In genomic region chr6:118015971-118016370, GRCm38 (mm10) we compare ENCODE assay signal across 11 mouse cellular contexts. TPM values are rescaled to one million over a fixed set of nuclear protein-coding genes. Genes with fewer than 3 reads are reported as not detected.
DNase-seq lines count a peak whose midpoint lies in the region; ATAC-seq and TF ChIP-seq lines count a peak whose summit lies in the region.
"Had no signal": no experiment of that assay in that cellular context is flagged by ENCODE, and none has a peak within 500 bp of the region (broad histone marks: within the 10 kb centered on the region; RNA-seq: fewer than 3 reads in every experiment).

No protein-coding gene starts in this region.

- H3K27me3 ChIP-seq in forebrain, embryonic 16.5 days (replicated peaks; ENCODE audit: control insufficient read depth, insufficient read depth, low read length): peaks cover 5% of the 10 kb centered on the region; the same call in 1 of the 2 replicates
- peaks cover 16% of the 10 kb centered on the region for H3K27me3 ChIP-seq in neural tube, embryonic 14.5 days (ENCODE audit: control insufficient read depth, insufficient read depth, low read length)
- peaks cover 1% of the 10 kb centered on the region; the same call in 1 of the 2 replicates for H3K27me3 ChIP-seq in kidney, adult 2 months (replicated peaks; ENCODE audit: control insufficient read depth, insufficient read depth, low read length)

- peaks cover 25% of the 10 kb centered on the region for H3K4me1 ChIP-seq in forebrain, embryonic 16.5 days (replicated peaks; ENCODE audit: control insufficient read depth, insufficient read depth, low read length)
- H3K4me1 ChIP-seq in neural tube, embryonic 14.5 days (ENCODE audit: control insufficient read depth, insufficient read depth, low read length): peaks cover 9% of the 10 kb centered on the region; the same call in 1 of the 2 replicates
- no peaks in the 10 kb centered on the region for H3K4me1 ChIP-seq in kidney, adult 2 months (ENCODE audit: control insufficient read depth, insufficient read depth, low read length)

- peak; percentile 34 for DNase-seq in embryo, embryonic 10.5 days (ENCODE audit: low spot score)
- DNase-seq in left cerebral cortex, adult 2 months (ENCODE audit: extremely low spot score in 1 of 2, low spot score in 2 of 2): peak; percentile 51 to 69
- DNase-seq in kidney, adult 2 months: no peak
- DNase-seq in thymus, adult 18-20 months: no peak
- DNase-seq in kidney, adult 18-20 months: no peak
- DNase-seq: adrenal gland, postnatal 14 days; lung, postnatal 10 days had no signal

- 41% methylated on average over 3 of the region's 3 CpGs for WGBS in forebrain, embryonic 16.5 days
- 45% methylated on average over 3 of the region's 3 CpGs for WGBS in neural tube, embryonic 14.5 days
- WGBS in kidney, adult 2 months: 79% methylated on average over 3 of the region's 3 CpGs

- H3K9ac ChIP-seq in forebrain, embryonic 16.5 days (replicated peaks; ENCODE audit: low read depth, low read length): no peak overlapping the region
- H3K9ac ChIP-seq in neural tube, embryonic 14.5 days (replicated peaks; ENCODE audit: low read depth, low read length): no peak overlapping the region

- peak overlapping the region; percentile 9; the same call in 1 of the 2 replicates for H3K27ac ChIP-seq in forebrain, embryonic 16.5 days (ENCODE audit: low read length)
- peak overlapping the region; percentile 96 for H3K27ac ChIP-seq in left cerebral cortex, adult 2 months
- H3K27ac ChIP-seq in neural tube, embryonic 14.5 days (ENCODE audit: low read depth, low read length): no peak overlapping the region
- no peak overlapping the region for H3K27ac ChIP-seq in kidney, adult 2 months (ENCODE audit: insufficient read depth, low read depth, low read length)

- no peak overlapping the region for H3K4me3 ChIP-seq in forebrain, embryonic 16.5 days (replicated peaks; ENCODE audit: low read length)
- H3K4me3 ChIP-seq in left cerebral cortex, adult 2 months: peak overlapping the region; percentile 11; the same call in 1 of the 2 replicates
- no peak overlapping the region for H3K4me3 ChIP-seq in neural tube, embryonic 14.5 days (ENCODE audit: low read depth, low read length)
- no peak overlapping the region for H3K4me3 ChIP-seq in kidney, adult 2 months (ENCODE audit: insufficient read depth, low read depth, low read length)

- H3K9me3 ChIP-seq in forebrain, embryonic 16.5 days (ENCODE audit: control insufficient read depth, low read length): no peaks in the 10 kb centered on the region
- H3K9me3 ChIP-seq in neural tube, embryonic 14.5 days (ENCODE audit: control insufficient read depth, low read length): no peaks in the 10 kb centered on the region

- TF ChIP-seq POLR2A in kidney, adult 2 months (IDR thresholded peaks at IDR 0.05; ENCODE audit: low read depth, low read length): no peak

- H3K4me2 ChIP-seq in forebrain, embryonic 16.5 days (ENCODE audit: low read length): no peak overlapping the region
- no peak overlapping the region for H3K4me2 ChIP-seq in neural tube, embryonic 14.5 days (ENCODE audit: low read depth, low read length)

- intact Hi-C loops in left cerebral cortex, adult 2 months (cut with DNase I): loop anchor here (2.0 kb wide), 1 partner anchor 55 kb away; no protein-coding TSS in a partner anchor

- ATAC-seq in forebrain, embryonic 16.5 days: peak; percentile 77
- ATAC-seq in neural tube, embryonic 14.5 days (ENCODE audit: low read depth): peak; percentile 57; the same call in 1 of the 2 replicates
- ATAC-seq: inflammation-experienced regulatory T-cells, adult 6 months had no signal

- no peaks in the 10 kb centered on the region for H3K36me3 ChIP-seq in forebrain, embryonic 16.5 days (ENCODE audit: control insufficient read depth, insufficient read depth)
- no peaks in the 10 kb centered on the region for H3K36me3 ChIP-seq in neural tube, embryonic 14.5 days (ENCODE audit: control insufficient read depth, insufficient read depth, low read length)
- H3K36me3 ChIP-seq in kidney, adult 2 months (ENCODE audit: control insufficient read depth, insufficient read depth, low read length): no peaks in the 10 kb centered on the region

- no peak for TF ChIP-seq CTCF in left cerebral cortex, adult 2 months (IDR thresholded peaks at IDR 0.05)
- no peak for TF ChIP-seq CTCF in kidney, adult 2 months (conservative IDR thresholded peaks at IDR 0.05; ENCODE audit: insufficient read depth, insufficient read length, low read depth, low read length)

RNA-seq across cellular contexts. Expression of gene Rasgef1a, which starts 4.7 kb away (rescaled TPM):
- 4.0 and 7.0 TPM in 2 replicates for polyA plus RNA-seq in forebrain, embryonic 16.5 days (2015; fragmentation: Nextera tagmentation; extraction: Ambion mirVana)
- total RNA-seq in left cerebral cortex, adult 2 months (2021): 100 to 1,000 TPM; 208 to 213 TPM
- polyA plus RNA-seq in neural tube, embryonic 14.5 days (2014; fragmentation: Nextera tagmentation; extraction: Ambion mirVana): 1.4 and 1.6 TPM in 2 replicates
- polyA plus RNA-seq in kidney, adult 2 months (2012; rRNA removed): 0.36 and 0.52 TPM in 2 replicates
- total RNA-seq: common myeloid progenitor, adult 5-6 weeks had no signal

Comparison
In these comparisons a context has a peak if more than half of its experiments do, and no peak if none do; other contexts are left out.
1. DNase-seq: peak in embryo, embryonic 10.5 days (single experiment) and left cerebral cortex, adult 2 months (2 of 2); none in kidney, adult 2 months (single experiment), thymus, adult 18-20 months (0 of 2) and kidney, adult 18-20 months (single experiment).
2. H3K27ac ChIP-seq: peak in forebrain, embryonic 16.5 days (single experiment) and left cerebral cortex, adult 2 months (single experiment); none in neural tube, embryonic 14.5 days (single experiment) and kidney, adult 2 months (single experiment).